Mouse (Mus musculus) myocyte (in vitro differentiated cells): ENCODE data around the gene Eno2. TPM values are rescaled to one million over a fixed set of nuclear protein-coding genes. Genes with fewer than 3 reads are reported as not detected.

Source experiments
- H3K27me3 ChIP-seq: one replicate; pipeline ENCODE4 v1.6.1; 2011; ENCODE audit not compliant: control insufficient read depth, insufficient read depth, insufficient read length
- H3K36me3 ChIP-seq: one replicate; pipeline ENCODE4 v1.6.1; 2011; ENCODE audit not compliant: control insufficient read depth, insufficient read depth
- H3K4me2 ChIP-seq: one replicate; pipeline ENCODE4 v1.6.1; 2011; ENCODE audit warnings: low read depth, control low read depth
- H3K4me3 ChIP-seq: one replicate; pipeline ENCODE4 v1.5.1; 2011; ENCODE audit warnings: mild to moderate bottlenecking, control low read depth, moderate library complexity
- H3K79me2 ChIP-seq: one replicate; pipeline ENCODE4 v1.6.1; 2011; ENCODE audit not compliant: control insufficient read depth, insufficient read depth
- H3ac ChIP-seq: one replicate; pipeline ENCODE4 v1.6.1; 2011; ENCODE audit not compliant: control insufficient read depth, insufficient read length
- CEBPB ChIP-seq: IDR thresholded peaks from 2 replicates; pipeline ENCODE4 v1.6.1; 2011; ENCODE audit warnings: mild to moderate bottlenecking, moderate library complexity; ENCODE audit not compliant: poor library complexity, insufficient read depth, severe bottlenecking
- E2F4 ChIP-seq: IDR thresholded peaks from one replicate; pipeline ENCODE4 v1.6.1; 2011; ENCODE audit warnings: mild to moderate bottlenecking, control low read depth, moderate library complexity; ENCODE audit not compliant: insufficient read depth
- MAX ChIP-seq: IDR thresholded peaks from one replicate; pipeline ENCODE4 v1.6.1; 2011; ENCODE audit warnings: low read depth, mild to moderate bottlenecking, control low read depth
- MYOD1 ChIP-seq, 3 experiments: IDR thresholded peaks; one replicate each; pipeline ENCODE4 v1.6.1; 2011; ENCODE audit warnings: control low read depth in 2 of 3, low read depth in 2 of 3, mild to moderate bottlenecking in 2 of 3, moderate library complexity in 1 of 3; ENCODE audit not compliant: insufficient read length in 2 of 3, control insufficient read depth in 1 of 3
- MYOG ChIP-seq, 3 experiments: IDR thresholded peaks; one replicate each; pipeline ENCODE4 v1.6.1; 2011; ENCODE audit warnings: control low read depth in 2 of 3, low read depth in 2 of 3, mild to moderate bottlenecking in 2 of 3; ENCODE audit not compliant: insufficient read length in 2 of 3, control insufficient read depth in 1 of 3, insufficient read depth in 1 of 3
- POLR2A ChIP-seq: IDR thresholded peaks from one replicate; pipeline ENCODE4 v1.6.1; 2011; ENCODE audit warnings: low read depth, mild to moderate bottlenecking, control low read depth, moderate library complexity; ENCODE audit not compliant: insufficient read length
- POLR2AphosphoS2 ChIP-seq: IDR thresholded peaks from one replicate; pipeline ENCODE4 v1.6.1; 2011; ENCODE audit warnings: low read depth, control low read depth; ENCODE audit not compliant: insufficient read length
- REST ChIP-seq: IDR thresholded peaks from one replicate; pipeline ENCODE4 v1.6.1; 2011; ENCODE audit warnings: mild to moderate bottlenecking, control low read depth, moderate library complexity; ENCODE audit not compliant: insufficient read depth, insufficient read length
- SRF ChIP-seq: IDR thresholded peaks from one replicate; pipeline ENCODE4 v1.6.1; 2011; ENCODE audit warnings: low read depth; ENCODE audit not compliant: control insufficient read depth, insufficient read length
- TCF12 ChIP-seq: IDR thresholded peaks from one replicate; pipeline ENCODE4 v1.6.1; 2011; ENCODE audit warnings: mild to moderate bottlenecking, control low read depth; ENCODE audit not compliant: poor library complexity, insufficient read depth, severe bottlenecking
- TCF3 ChIP-seq: IDR thresholded peaks from one replicate; pipeline ENCODE4 v1.6.1; 2011; ENCODE audit warnings: low read depth, control low read depth; ENCODE audit not compliant: insufficient read length
- USF1 ChIP-seq: IDR thresholded peaks from one replicate; pipeline ENCODE4 v1.6.1; 2011; ENCODE audit warnings: low read depth, mild to moderate bottlenecking, control low read depth, moderate library complexity
- polyA plus RNA-seq: library from polyadenylated mRNA; unstranded; fragments of >200 nt; fragmentation: generic; extraction: Trizol; gene quantifications from one replicate; pipeline ENCODE4 v1.2.1, GENCODE M21; 2012; ENCODE audit warnings: missing spikeins

Gene Eno2
- polyA plus RNA-seq, 1 experiment: 19.5 TPM

DNA sequence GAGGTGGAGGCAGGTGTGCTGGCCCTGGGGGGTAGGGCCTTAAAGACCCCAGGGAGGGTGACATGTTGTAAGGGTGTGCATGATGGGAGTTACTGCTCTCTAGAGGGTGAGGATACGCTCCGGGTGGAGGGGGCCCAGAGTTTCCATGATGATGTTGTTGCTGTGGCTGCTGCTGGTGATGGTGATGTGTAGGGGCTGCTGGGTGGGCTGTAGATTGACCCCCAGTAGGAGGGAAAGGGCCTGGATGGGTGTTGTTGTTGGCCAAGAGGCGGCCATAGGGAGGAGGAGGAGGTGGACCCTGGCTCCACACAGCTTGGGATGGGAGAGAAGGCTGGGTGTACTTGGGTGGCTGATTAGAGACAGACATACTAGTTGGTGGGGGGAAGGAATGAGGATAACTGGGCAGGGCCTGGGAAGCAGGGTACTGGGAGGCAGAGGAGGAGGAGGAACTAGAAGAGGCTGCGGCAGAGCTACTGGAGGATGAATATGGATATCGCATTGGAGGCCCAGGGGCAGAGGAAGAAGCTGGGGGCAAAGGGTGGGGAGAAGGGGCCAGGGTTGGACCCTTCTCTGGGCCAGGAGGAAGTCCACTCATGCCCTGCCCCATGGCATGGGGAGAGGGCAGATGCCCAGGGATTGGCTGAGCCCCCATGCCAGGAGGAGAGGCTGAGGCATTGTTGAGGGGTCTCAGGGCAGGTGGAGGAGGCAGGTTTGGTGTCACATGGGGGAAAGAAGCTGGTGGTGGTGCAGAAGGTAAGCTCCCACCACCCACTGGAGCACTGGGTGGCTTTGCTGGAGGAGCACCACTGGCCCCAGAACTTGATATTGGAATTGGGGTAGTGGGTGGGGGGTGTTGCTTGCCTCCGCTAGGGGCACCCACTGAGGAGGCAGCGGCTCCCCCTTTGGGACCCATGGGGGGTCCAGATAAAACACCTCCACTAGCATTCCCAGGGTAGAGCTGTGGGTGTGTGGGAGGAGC is 22.5 kb downstream of the Eno2 start:
- Histone ChIP-seq H3K79me2 (peaks cover 23% of the 10 kb centered on the region), H3K4me3 (peak overlapping the region; percentile 22), H3ac (no peak overlapping the region), H3K4me2 (no peak overlapping the region), H3K36me3 (peaks cover 4% of the 10 kb centered on the region), H3K27me3 (no peaks in the 10 kb centered on the region)
- TF ChIP-seq POLR2AphosphoS2 (peak; percentile 53), REST (no peak), TCF12 (no peak)

GRCm38 (mm10) chr6:124746296-124746605 is 23.2 kb downstream of the Eno2 start:
- TF ChIP-seq SRF (no peak), TCF3 (no peak), POLR2A (no peak), MAX (no peak), USF1 (no peak), MYOD1 (IDR thresholded peaks at IDR 0.05; ENCODE audit: control insufficient read depth in 1 of 3, insufficient read length in 2 of 3, low read depth in 2 of 3) (no peak), POLR2AphosphoS2 (no peak), TCF12 (no peak), CEBPB (no peak), E2F4 (no peak), REST (no peak), MYOG (IDR thresholded peaks at IDR 0.05; ENCODE audit: control insufficient read depth in 1 of 3, insufficient read depth in 1 of 3, insufficient read length in 2 of 3, low read depth in 2 of 3) (no peak)
- peak overlapping the region; percentile 33 for H3ac ChIP-seq
- H3K79me2 ChIP-seq: peaks cover 16% of the 10 kb centered on the region
- no peaks in the 10 kb centered on the region for H3K27me3 ChIP-seq
- H3K4me2 ChIP-seq: peak overlapping the region; percentile 58
- peak overlapping the region; percentile 22 for H3K4me3 ChIP-seq
- peaks cover 4% of the 10 kb centered on the region for H3K36me3 ChIP-seq

- TF ChIP-seq POLR2AphosphoS2: peak; percentile 97
- no peak for TF ChIP-seq MAX
- TF ChIP-seq MYOD1 (IDR thresholded peaks at IDR 0.05; ENCODE audit: control insufficient read depth in 1 of 3, insufficient read length in 2 of 3, low read depth in 2 of 3): no peak
- peak; percentile 3 for TF ChIP-seq E2F4
- TF ChIP-seq CEBPB: no peak
- TF ChIP-seq POLR2A: peak; percentile 70
- no peak for TF ChIP-seq TCF3
- no peak for TF ChIP-seq USF1
- peak; percentile 65 for TF ChIP-seq SRF
- TF ChIP-seq REST: no peak
- TF ChIP-seq MYOG (IDR thresholded peaks at IDR 0.05; ENCODE audit: control insufficient read depth in 1 of 3, insufficient read depth in 1 of 3, insufficient read length in 2 of 3, low read depth in 2 of 3): peak in 1 of 3 experiments; percentile 5
- TF ChIP-seq TCF12: no peak
- H3ac ChIP-seq: peak overlapping the region; percentile 33
- H3K4me3 ChIP-seq: peak overlapping the region; percentile 22
- peak overlapping the region; percentile 58 for H3K4me2 ChIP-seq
- peaks cover 4% of the 10 kb centered on the region for H3K36me3 ChIP-seq
- peaks cover 10% of the 10 kb centered on the region for H3K79me2 ChIP-seq
- H3K27me3 ChIP-seq: no peaks in the 10 kb centered on the region
These were observed 23.8 kb downstream of the Eno2 start for GRCm38 (mm10) chr6:124745490-124746295.

- Histone ChIP-seq H3ac (peak overlapping the region; percentile 33), H3K4me3 (peak overlapping the region; percentile 22), H3K4me2 (peak overlapping the region; percentile 58), H3K27me3 (no peaks in the 10 kb centered on the region), H3K36me3 (peaks cover 4% of the 10 kb centered on the region), H3K79me2 (peaks cover 2% of the 10 kb centered on the region)
- TF ChIP-seq USF1: no peak
- TF ChIP-seq CEBPB: no peak
- no peak for TF ChIP-seq MYOG (IDR thresholded peaks at IDR 0.05; ENCODE audit: control insufficient read depth in 1 of 3, insufficient read depth in 1 of 3, insufficient read length in 2 of 3, low read depth in 2 of 3)
- TF ChIP-seq POLR2AphosphoS2: peak; percentile 79
These were observed 24.6 kb downstream of the Eno2 start for GRCm38 (mm10) chr6:124744755-124745321.

- Histone ChIP-seq H3K4me2 (no peak overlapping the region), H3ac (no peak overlapping the region), H3K27me3 (no peaks in the 10 kb centered on the region), H3K4me3 (no peak overlapping the region), H3K36me3 (peaks cover 4% of the 10 kb centered on the region), H3K79me2 (no peaks in the 10 kb centered on the region)
- TF ChIP-seq POLR2AphosphoS2 (peak; percentile 29), TCF12 (no peak)
These were observed 25.8 kb downstream of the Eno2 start for GRCm38 (mm10) chr6:124743647-124744046.
